Mouse (Mus musculus): ENCODE measurements around the gene Med22.

Med22 gene

DNA sequence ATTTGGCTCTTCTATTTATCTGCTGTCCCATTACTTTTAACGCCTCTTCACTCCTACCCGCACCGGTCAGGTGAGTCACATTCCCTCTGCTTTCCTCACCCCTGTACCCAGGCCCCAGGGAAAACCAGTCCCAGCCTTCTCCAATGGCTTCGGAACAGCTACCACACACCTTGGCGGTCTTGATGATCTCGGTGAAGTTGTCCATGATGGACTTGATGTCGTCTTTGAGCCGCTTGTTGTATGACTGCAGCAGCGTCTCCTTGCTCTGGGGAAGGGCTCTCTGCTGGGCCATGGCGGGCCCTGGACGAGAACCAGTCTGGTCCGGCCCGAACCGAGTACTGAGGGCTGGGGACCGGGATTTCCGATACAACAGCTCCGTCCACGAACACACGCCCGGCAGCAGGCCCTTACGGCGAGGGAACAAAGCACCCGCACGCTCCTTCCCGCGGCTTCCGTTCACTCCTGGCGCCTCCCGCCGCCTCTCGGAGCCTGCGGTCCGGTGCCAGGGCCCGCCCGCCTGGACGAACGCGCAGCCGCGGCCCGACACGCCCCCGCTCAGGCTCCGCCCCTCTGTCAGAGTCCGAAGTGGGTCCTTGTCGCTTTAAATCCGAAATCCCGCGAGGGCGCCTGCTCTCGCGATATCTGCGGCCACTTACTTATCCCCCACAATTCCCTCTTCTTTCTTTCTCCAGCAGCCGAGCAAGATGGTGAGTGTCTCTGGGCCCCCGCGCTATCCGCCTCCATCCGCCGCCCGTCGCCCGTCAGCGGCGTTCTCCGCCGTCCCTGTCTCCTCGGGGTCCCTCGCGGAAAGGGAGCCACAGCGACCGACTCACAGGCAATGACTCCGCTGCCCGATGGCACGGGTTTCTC lies at the start of gene Med22, which contains the start of gene Rpl7a:
Gene Med22, minus strand, starts transcription at position 554 of the 870 bp plus-strand sequence.
Gene Rpl7a, plus strand, starts transcription at position 641 of the 870 bp plus-strand sequence.
- DNase-seq (ENCODE audit: low spot score in 2 of 2): peak; percentile 99

DNA sequence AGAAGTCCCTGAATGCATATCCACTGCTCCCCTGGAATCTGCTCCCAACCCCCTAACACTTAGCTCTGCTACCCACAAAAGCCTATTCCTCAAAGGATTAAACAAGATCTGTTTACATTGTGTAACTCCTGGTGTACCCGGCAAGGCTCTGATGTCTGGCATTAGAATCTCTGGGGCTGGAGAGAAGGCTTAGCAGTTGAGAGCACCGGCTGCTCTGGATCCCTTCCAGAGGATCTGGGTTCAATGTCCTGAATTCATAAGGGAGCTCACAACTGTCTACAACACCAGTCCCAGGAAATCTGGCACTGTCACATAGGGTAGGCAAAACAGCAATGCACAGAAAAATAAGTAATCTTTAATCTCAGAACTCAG lies 47.0 kb upstream of the Med22 start:
- DNase-seq (ENCODE audit: low spot score in 2 of 2): no peak

DNA sequence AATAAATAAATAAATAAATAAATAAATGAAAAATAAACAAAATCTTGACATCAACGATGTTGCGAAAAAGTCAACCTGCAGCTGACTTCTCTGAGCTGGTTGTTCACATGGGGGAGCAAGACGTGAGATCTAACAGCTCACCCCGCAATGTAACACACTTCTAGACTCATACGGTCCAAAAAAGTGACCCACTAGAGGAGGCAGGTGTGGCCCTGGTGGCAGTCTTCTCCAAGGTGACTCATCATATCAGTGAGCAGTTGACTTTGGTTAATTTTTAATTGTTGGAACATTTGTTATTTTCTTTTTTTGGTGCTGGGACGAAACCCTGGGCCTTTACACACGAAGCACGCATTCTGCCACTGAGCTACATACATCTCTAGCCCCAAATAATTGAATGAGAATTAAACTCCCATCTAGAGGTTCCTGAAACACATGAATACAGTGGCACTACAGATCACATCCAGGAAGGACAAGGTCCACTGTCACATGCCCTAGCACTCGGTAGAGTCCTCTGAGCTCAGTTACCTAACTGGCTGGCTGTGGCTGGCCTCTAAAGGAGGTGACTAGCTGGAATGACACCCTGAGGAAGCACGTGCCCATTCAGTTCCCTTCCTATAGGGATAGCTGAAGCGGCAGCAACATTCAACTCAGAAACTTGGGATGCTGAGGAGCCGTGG lies 46.5 kb upstream of the Med22 start:
- DNase-seq (ENCODE audit: low spot score in 2 of 2): no peak

DNA sequence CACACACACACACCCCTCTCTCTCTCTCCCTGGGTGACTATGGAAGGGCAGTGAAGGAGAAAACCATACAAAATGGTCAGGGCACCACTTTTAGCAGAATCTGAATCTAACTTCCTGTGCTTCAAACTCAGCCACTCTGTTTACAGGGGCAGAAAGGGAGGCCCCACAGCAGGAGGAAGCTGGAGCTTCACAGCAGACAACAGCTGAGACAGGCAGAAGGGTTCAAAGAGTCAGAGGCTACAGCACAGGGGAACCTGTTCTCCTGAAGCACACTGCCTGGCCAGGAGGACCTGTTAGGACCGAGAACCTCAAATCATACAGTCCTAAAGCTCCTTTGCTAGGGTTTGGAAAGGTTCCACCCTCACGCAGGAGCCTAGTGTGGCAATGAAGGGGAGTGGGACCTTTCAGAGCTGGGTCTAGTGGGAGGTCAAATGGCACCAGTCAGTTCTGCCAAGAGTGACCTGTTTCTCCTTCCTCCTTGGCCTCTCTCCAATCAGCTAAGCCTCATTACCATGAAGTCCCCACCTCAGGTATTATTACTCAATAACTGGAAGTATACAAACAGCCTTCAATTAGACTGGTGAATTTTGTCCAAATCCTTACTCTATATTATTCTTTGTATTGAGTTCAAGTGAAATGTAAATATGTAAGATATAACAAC lies 44.4 kb upstream of the Med22 start:
- no peak for DNase-seq (ENCODE audit: low spot score in 2 of 2)

DNA sequence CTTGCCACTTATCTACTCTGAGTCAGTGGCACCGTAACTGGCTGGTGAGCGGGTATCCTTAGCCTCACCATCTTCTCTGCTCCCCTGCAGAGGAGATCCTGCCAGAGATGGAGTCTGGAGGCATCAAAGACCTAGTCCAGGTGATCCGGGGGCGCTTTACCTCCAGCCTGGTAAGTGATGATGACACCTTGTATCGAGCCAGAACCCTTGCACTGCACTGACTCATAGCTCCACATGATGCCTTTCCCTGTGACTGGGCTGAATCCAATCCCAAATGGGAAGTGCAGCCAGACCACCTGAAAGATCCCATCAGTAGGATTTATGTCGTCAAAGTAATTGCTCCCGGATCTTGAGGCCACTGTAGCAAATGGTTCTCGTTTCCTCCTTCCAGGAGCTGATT lies 42.4 kb upstream of the Med22 start:
- no peak for DNase-seq (ENCODE audit: low spot score in 2 of 2)

DNA sequence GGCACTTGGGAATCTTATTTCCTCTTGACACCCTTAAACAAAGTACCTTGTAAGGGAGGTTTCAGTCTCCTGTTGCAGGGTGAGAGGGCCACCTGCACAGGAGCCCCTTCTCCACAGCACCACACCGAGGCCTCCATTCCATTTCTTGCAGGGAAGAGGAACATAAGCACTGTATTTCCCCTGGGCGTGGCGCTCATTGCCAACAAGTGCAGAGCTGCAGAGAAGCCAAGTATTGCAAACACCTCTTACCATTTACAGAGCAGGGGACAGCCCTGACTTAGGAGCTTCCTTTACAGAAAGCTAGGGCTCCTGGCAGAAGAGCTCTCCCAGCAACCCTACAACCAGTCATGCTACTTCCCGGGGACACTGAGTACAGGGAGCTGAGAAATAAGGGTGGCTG lies 41.7 kb upstream of the Med22 start:
- no peak for DNase-seq (ENCODE audit: low spot score in 2 of 2)

DNA sequence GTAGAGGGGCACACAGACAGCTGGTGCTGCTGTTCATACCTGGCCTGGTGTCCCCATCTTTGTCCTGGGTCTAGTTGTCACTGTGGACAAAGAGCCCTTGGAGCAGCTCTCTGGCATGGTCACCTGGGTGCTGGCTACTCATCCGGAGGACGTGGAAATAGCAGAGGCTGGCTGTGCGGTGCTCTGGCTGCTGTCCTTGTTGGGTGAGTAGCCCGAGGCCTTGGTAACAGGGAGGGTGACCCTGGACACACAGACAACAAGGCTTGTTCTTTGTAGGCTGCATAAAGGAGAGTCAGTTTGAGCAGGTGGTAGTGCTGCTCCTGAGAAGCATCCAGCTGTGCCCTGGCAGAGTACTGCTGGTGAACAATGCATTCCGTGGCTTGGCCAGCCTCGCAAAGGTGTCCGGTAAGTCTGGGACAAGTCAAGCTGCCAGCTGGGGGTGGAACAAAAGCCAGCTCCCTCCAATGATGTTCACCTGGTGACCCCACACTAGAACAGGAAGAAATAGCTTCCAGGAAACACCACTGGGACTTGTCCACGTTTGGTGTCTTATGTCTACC lies 40.9 kb upstream of the Med22 start:
- no peak for DNase-seq (ENCODE audit: low spot score in 2 of 2)

DNA sequence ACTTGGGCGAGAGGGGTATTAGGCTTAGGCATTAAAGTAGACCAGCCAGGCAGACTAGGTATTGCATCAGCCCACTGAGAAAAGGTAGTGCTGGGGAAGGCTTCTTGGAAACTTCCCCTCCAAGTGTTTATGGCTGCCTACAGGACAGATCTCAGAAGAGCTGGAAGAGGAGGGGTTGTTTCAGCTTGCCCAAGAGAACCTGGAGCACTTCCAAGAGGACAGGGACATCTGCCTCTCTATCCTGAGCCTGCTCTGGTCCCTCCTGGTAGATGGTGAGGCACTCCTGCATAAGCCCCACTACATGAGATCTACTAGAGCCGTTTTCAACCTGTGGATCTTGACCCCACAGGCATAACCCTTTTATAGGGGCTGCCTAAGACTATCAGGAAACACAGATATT lies 39.9 kb upstream of the Med22 start:
- DNase-seq (ENCODE audit: low spot score in 2 of 2): no peak

DNA sequence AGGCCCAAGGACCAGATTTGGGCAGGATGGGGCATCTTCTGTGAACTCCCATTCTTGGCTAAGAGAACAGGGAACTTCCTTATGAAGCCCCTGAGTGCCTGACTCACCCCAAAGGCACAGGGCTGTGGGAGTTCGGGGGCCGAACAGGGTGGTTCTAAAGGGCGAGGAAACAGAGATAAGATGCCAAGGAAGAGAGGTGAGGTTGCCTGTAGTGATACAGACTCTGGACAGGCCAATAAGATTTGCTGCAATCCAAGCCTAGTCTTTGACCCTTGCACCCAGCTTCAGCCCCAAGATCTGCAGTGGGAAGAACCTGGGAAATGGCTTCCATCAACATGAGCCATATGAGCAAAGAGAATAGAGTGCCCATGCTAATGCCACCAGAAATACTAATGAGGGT lies 32.8 kb upstream of the Med22 start:
- DNase-seq (ENCODE audit: low spot score in 2 of 2): no peak

DNA sequence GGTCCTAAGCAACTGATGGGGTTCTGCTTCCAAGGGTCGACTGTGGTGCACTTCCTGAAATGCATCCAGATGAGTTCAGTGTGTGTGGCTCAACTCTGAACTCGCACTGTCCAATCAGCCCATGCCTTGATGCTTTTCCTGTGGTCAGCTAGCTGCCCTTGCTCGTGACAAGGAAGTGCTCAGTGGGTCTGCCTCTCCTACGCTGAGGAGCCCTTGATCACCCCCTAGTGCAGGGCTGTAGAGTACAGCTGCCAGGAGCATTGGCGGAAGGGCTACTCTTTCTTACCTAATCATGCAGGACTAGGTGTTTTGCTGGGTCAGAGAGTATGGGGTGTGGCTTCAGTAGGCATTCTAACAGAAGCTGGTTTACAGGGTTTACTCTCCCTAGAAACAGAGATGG lies 31.1 kb upstream of the Med22 start:
- DNase-seq (ENCODE audit: low spot score in 2 of 2): peak; percentile 43 to 53

DNA sequence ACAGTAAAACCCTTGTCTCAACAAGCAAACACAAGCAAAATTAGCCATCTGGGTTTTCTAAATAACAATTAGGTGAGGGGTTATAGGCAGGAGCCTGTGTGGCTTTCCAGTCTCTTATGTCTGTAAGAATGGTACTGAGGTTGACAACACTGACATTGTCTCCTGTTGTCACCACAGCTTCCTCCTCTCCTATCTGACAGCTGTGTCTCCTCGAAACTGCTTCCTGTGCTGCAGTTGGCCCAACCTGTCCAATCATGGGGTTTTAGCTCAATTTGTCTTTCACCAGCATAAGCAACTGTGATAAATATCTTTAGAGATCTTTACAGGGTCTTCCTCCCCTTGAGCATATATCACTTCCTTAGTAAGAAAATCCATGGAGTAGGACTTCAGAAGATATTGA lies 25.9 kb upstream of the Med22 start:
- no peak for DNase-seq (ENCODE audit: low spot score in 2 of 2)

DNA sequence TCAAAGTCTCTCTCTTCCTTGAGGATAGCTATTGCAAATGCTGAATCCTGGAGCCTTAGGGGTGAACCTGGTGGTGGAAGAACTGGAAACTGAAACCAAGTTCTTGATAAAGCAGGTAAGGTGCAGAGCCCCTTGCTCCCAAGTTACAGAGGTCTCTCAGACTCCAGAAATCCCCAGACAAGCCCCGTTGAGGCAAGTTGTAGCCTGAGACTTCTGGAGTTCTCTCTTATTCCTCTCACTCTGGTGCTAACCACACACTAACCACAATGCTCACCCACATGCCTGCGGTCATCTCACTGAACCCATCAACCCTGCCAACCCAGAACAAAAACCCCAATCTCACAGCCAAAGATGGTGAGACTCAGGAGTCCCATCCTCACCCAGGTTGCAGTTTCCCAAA lies 24.8 kb upstream of the Med22 start:
- peak; percentile 33 to 59 for DNase-seq (ENCODE audit: low spot score in 2 of 2)

DNA sequence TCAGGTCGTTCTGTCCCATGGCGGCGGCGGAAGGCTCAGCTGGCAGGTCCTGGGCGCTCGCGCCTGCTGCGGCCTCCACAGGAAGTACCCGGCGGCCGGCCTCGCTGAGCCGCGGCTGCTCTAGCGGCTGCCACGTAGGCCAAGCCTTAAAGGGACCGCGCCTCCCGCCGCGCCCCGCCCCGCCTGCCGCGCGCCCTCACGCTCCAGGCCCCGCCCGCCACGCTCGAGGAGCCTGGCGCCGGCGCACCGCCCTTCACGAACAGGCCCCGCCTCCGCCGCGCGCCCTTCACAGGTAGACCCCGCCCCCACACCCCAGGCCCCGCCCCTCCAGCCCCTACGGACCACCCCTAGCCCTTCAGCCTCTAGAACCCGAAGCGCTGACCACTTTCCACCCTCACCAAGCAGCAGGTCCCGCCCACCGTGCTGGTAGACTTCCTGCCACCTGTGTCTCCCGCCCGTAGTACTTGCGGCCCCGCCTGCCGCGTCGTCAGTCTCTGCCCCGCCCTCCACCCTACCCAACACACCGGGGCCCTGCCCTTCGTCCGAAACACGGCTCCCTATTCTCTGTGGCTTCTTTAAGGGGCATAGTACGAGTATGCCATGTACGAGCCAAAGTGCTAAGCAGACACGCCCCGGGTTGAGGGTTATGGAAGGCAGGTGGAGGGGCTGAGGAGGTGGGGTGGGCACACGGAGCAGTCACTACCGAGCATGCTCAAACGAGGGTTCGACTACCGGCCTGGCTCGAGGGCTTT lies 23.0 kb upstream of the Med22 start, which contains the start of the genes Surf4 and Stkld1:
Gene Surf4, minus strand, starts transcription at position 625 of the 752 bp plus-strand sequence.
Gene Stkld1, plus strand, starts transcription at position 744 of the 752 bp plus-strand sequence.
- DNase-seq (ENCODE audit: low spot score in 2 of 2): peak; percentile 90 to 94

DNA sequence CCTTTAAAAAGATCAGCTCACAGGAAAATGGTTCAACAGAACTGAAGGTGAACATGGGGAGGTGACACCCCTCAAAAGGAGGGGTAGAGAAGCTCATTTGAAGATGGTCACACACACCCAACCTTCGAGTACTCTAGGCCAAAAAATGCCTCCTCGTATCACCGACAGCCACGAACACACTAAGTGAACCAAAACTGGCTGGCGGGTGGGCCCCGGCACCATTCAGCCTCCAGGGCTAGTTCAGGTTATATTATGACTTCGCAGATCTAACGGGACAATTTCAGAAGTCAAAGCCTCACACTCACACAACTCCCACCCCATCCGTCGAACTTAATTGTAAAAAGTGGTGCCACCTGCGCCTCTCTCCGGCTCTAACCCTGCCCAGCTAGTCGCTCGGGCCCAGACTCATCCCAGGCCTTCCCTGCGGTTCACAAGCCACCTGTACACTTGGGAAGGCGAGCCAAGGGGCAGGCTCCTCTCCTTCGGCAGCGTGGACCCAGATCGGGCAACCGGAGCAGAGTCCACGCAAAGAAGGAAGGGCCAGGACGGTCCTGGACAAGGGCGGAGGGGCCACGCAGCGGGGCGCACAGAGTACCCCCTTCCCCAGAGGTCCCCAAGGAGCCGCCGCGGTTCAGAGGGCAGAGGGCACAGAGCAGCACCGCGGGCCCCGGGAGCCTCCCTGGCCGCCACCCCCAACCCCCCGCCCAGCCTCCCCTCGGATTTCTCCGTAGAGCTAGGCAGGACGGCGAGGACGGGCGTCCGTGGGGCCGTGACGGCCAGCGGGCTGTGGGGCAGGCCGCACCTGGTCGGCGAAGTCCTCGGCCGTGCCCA lies 22.2 kb upstream of the Med22 start:
- peak; percentile 13 to 19 for DNase-seq (ENCODE audit: low spot score in 2 of 2)

DNA sequence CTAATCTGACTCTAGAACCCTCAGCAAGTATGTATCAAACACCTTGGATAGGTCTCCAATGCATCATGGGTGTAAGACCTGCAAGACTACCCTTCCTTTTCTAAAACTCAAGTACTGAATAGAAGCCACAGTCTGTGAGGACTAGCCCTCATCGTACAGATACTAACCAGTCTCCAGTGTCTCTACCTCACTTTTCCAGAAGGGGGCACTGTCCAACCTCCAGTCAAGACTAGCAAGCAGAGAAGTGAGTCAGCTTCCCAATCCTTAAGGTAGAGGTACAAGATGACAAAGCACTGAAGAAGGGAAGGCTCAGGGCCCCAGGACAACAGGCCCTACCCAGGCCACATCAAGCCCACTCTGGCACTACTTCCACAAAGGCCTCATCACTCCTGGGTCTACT lies 19.9 kb upstream of the Med22 start:
- DNase-seq (ENCODE audit: low spot score in 2 of 2): peak; percentile 60 to 73

DNA sequence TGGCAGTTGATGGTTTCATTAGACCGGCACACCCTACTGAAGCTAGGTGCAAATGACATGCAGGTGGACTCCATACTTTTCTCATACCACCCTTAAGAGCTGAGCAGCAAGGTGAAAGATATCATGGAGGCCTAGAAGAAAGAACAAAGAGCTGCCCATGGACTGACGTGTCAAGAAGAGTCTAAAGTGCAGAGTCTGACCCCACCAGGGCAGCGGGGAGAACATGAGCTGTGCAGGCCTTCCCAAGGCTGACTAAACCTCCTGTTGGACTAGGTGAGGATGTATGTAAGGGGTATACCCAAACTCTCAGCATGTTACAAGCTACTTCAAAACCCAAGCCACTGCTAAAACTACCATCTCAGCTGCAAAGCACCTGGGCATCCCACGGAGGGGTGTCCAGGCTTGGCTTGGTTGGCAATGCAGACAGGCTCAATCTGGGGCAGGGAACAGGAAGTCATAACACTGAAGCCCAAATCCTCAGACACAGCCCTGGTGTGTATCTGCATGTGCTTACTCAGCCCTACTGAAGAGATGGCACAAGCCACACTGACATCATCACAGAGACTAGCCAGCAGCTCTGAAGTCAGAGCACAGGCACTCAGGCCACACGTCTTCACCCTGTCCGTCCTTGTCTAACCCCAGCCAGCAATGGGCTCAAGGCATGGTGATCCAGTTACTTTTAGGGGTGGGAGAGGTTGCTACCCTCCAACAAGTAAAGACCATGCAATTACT lies 17.4 kb upstream of the Med22 start:
- no peak for DNase-seq (ENCODE audit: low spot score in 2 of 2)

DNA sequence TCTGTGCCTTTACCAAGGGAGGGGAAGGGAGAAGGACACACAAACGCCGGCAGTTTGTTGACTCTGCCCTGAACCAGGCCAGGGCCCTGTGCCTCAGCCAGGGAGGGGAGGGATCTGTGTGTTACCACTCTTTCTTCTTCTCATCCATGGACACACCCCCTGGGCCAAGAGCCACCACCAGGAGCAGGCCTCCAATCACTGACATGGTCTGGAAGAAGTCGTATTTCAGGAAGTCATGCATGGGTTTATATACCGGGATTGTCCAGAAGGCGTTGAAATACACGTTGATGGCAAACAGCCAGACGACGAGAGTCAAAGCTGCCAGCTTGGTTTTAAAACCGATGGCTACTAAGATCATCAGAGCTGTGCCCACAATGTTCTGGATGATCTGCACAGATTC lies 11.3 kb upstream of the Med22 start:
- no peak for DNase-seq (ENCODE audit: low spot score in 2 of 2)

DNA sequence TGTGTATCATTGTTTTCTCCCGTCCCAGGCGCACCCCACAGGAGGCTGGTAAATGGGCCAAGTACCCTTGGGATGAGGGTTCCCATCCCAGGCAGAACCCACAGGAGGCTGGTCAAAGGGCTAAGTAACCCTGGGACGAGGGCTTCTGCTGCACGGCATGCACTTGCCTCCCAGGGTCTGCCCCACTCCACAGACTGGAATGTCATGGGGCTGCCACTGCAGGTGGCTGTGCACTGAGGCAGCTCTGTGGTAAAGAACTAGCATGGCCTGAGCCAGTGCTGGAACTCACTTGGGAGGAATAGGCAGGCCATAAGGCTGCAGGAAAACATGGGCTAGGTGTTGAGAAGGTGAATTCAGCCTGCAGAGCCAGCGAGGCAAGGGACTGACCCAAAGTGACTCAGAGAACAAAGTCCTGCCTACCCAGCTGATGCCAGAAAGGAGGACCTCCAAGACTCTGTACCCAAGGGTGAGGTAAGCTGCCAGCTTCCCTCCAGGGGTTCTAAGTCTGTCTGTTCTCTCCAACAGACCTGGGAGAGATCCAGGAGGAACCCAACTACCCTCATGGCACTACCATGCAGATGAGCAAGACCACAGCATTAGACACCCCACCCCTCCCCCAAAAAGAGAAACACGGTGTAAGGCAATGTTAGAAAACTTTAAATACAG lies 9.8 kb upstream of the Med22 start:
- DNase-seq (ENCODE audit: low spot score in 2 of 2): no peak

DNA sequence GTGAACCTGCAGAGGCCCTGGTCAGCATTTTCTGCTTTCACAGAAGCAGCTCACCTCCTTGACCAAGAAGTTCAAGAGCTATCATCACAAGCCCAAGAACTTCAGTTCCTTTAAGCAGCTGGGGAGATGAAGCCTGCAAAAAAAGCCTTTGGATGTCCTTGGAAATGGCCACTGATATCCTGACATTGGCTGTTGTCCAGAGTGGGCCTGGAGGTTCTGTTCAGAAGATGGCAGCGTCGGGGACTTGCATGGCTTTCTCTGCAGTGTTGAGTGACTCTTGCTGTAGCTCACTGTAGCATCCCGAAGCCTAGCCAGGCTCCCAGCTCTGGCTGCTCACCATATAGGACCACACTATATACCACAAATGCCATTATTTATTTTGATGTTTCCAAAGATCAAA lies 9.2 kb upstream of the Med22 start:
- no peak for DNase-seq (ENCODE audit: low spot score in 2 of 2)
